Mouse (Mus musculus): ENCODE results near the gene Snx32.

Snx32 gene

GRCm38 (mm10) chr19:5483386-5484359 is 26.7 kb downstream of the Snx32 start:
- DNase-seq (ENCODE audit: low spot score), result no peak

- DNase-seq (ENCODE audit: low spot score), result no peak
Measured at GRCm38 (mm10) chr19:5481398-5481797, 28.9 kb downstream of the Snx32 start.

DNA sequence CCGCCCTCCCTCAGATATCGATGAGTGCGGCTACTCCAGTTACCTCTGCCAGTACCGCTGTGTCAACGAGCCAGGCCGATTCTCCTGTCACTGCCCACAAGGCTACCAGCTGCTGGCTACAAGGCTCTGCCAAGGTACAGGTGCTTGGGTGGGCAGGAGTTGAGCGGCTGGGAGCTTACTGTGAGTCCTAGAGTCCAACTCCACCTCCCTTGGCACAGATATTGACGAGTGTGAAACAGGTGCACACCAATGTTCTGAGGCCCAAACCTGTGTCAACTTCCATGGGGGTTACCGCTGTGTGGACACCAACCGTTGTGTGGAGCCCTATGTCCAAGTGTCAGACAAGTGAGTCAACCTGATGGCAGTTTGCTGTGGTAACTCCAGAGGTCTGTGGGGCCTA is 30.3 kb downstream of the Snx32 start:
- DNase-seq (ENCODE audit: low spot score), result no peak

- no peak for DNase-seq (ENCODE audit: low spot score)
Measured at GRCm38 (mm10) chr19:5477668-5478300, 32.6 kb downstream of the Snx32 start.

DNA sequence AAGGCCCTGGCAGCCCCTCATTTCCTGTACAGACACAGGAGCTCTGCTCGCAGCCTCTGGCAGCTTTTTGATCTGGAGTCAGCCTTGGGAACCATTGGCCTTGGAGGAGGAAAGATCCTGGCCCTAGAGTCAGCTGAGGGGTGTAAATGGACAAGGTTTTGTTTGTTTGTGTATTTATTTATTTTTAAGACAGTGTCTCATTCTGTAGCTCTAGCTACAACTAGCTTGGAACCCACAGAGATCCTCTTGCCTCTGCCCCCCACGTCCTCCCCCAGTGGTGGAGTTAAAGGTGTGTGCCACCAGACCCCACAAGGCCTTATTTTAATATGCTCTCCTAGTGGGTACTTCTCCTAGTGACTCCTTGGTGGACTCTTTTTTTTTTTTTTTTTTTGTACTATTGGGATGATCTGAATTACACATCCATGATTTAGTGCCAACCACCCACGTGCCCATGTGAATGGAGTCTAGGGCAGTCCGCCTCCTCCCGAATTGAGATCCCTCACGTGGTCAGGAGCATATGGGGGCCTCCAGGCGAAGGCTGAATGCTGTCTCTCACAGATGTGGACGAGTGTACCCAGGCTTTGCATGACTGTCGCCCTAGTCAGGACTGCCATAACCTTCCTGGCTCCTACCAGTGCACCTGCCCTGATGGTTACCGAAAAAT is 33.2 kb downstream of the Snx32 start:
- DNase-seq (ENCODE audit: low spot score), result no peak

GRCm38 (mm10) chr19:5475069-5475714 is 35.1 kb downstream of the Snx32 start:
- DNase-seq (ENCODE audit: low spot score), result no peak

GRCm38 (mm10) chr19:5474281-5475068 is 35.9 kb downstream of the Snx32 start:
- no peak for DNase-seq (ENCODE audit: low spot score)

GRCm38 (mm10) chr19:5473720-5474119 is 36.6 kb downstream of the Snx32 start, which contains the start of gene Efemp2:
Efemp2 (plus strand) TSS chr19:5473954.
- peak; percentile 88 for DNase-seq (ENCODE audit: low spot score)

DNA sequence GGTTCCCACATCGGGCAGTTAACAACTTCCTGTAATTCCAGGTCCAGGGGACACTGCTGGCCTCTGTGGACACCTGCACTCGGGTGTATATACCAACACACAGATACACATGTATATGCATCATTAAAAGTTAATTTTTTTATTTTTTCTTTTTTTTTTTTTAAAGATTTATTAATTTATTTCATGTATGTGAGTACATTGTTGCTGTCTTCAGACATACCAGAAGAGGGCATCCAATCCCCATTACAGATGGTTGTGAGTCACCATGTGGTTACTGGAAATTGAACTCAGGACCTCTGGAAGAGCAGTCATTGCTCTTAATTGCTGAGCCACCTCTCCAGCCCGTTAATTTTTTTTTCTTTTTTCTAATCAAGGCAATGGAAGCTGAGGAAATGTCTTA is 37.5 kb downstream of the Snx32 start:
- DNase-seq (ENCODE audit: low spot score), result no peak

- no peak for DNase-seq (ENCODE audit: low spot score)
Measured at GRCm38 (mm10) chr19:5471846-5472245, 38.5 kb downstream of the Snx32 start.

DNA sequence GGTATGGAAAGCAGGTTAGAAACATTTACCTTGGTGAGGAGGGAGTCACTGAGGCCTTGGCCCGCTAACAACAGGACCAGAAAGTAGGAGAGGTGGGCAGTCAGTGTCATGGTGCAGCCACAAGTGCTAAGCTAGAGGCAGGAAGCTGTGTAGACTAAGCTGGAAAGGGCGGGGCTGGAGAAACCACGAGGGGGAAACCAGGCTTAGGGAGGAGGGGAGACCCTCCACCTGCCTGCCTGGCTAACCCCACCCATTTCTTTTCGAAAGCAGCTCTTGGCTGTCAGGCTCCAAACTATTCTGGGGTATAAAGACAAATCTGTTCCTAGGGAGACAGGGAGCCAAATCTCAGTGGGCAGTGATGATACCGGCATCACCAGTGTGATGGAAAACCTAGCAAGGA is 42.0 kb downstream of the Snx32 start, which contains the start of gene Ctsw:
Gene Ctsw, minus strand, starts transcription at position 134 of the 400 bp plus-strand sequence.
- DNase-seq (ENCODE audit: low spot score), result no peak

DNA sequence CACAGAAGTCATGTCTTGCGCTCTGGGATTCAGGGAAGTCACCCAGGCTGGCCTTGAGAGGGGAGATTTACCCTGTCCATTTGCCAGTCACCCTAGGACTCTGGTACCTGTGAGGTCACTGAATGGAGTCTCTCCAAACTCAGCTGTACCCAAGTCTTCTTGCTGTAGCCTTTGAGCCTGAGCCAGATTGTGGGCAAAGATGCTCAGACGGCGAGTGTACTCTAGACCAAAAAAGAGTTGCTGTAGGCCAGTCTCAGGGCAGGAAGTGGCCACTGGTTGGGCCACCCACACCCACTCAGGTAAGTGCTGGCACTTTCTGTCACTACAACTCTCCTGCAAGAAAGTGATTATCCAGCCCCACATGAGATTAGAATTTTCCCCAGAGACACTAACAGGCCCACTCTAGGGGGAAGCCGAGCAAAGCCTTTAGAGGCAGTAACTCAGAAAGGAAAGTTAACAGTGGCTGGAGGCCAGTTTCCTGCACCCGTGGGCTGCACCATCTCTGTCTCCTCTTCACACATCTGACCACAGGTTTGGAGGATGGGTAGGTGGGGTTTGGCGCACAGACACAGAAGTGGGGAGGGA is 43.3 kb downstream of the Snx32 start:
- DNase-seq (ENCODE audit: low spot score), result no peak

DNA sequence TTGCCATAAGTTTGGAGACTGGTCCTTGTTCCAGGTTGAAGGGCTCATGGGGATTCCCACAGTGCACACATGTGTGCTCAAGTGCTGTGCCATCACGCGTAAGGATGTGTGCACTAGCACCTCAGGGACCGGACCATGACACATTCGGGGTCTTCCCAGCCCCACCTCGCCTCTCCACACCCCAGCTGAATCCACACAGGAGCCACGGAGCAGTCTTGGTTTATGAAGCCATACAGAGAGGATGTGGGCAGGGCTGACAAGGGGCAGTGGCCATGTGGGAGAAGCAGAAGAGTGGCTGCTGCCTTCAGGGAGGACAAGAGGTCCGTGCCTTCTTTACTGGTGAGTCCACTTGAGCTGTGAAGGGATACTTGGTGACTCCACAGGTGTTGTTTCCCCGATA is 45.3 kb downstream of the Snx32 start:
- no peak for DNase-seq (ENCODE audit: low spot score)

GRCm38 (mm10) chr19:5463791-5464562 is 46.4 kb downstream of the Snx32 start:
- no peak for DNase-seq (ENCODE audit: low spot score)

DNA sequence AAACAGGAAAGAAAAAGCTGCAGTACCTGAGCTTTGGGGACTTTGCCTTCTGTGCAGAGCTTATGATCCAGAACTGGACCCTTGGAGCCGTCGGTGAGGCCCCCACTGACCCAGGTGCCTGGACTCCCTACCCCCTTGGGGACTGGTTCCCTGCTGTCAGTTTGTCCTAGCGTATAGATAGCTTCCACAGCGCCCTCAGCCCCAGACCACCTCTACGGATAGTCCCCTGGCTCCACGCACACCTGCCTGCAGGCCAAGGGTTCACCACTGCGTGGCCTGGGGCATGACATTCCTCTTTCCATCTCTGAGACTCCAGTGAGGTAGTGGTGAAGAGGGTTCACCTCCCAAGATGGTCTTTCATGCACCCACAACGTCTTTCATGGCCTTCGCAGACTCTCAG is 47.1 kb downstream of the Snx32 start:
- no peak for DNase-seq (ENCODE audit: low spot score)

- no peak for DNase-seq (ENCODE audit: low spot score)
Measured at GRCm38 (mm10) chr19:5461411-5461810, 48.9 kb downstream of the Snx32 start.

DNA sequence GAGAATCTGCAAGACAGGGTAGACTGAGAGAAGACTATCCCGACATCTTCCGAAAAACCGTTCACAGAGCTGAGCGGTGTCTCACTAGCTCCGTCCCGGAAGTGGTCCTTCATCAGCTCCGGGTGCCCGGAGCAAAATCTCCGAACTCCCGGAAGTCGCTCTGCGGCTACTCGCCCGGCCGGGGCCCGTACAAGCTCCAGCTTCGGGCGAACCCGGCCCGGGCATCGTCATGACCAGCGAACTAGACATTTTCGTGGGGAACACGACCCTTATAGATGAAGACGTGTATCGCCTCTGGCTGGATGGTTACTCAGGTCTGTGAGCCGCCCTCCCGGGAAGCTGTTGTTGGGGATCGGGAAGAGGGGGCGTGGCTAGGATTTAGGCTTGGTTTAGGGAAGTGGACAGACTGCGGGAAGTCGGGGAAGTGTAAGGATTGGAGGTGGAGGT is 49.9 kb downstream of the Snx32 start, which contains the start of gene Fibp:
Gene Fibp, plus strand, starts transcription at position 151 of the 447 bp plus-strand sequence.
- peak; percentile 64 for DNase-seq (ENCODE audit: low spot score)

DNA sequence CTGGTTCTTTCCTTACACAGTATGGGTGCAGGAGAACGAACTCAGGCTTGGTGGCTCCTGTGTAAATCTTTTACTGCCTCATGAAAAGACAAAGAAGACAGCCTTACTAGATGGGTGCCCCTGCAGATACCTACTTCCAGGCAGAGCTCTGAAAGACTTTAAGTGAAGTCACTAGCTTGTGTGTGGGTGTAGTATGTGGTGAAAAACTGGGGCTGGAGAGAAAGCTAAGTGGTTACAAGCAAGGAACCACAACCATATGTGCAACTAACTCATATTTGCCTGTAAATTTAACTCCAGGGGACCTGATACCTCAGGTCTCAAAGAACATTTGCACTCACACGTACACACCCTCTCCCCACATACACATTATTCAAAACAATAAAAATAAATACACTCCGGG is 50.4 kb downstream of the Snx32 start:
- DNase-seq (ENCODE audit: low spot score), result no peak

DNA sequence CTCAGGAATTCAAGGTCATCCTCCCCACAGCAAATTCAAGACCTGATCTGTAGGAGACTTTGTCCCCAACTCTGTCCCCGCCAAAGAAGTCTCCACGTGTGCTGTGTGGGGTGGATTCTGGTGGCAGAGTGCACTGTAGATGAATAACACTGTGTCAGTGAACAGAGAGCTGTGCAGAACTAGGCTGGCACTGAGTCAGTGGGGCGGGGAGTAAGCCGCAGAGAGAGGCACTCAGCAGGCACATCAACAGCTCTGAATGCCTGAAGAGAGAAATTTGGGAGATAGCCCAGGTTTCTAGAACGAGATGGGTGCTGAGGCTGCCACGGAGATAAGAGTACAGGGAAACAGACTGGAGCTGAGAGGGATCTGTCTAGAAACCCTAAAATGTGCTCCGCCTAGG is 51.3 kb downstream of the Snx32 start:
- DNase-seq (ENCODE audit: low spot score), result no peak
